Mouse (Mus musculus) ES-E14 (cell line): Measurements from ENCODE around the gene Morc4. TPM values are rescaled to one million over a fixed set of nuclear protein-coding genes. Genes with fewer than 3 reads are reported as not detected.

Experiments
- DNase-seq: peaks from one replicate; pipeline ENCODE4 v3.0.0-alpha.2; 2013; ENCODE audit warnings: low read depth, low spot score
- H3K27ac ChIP-seq: 2 replicates; pipeline ENCODE4 v1.5.1; 2012; ENCODE audit warnings: low read depth, mild to moderate bottlenecking, low read length, moderate library complexity, mixed read lengths; ENCODE audit not compliant: poor library complexity, insufficient read depth, severe bottlenecking
- H3K36me3 ChIP-seq: 2 replicates; pipeline ENCODE4 v1.6.1; 2012; ENCODE audit warnings: mild to moderate bottlenecking, low read length, moderate library complexity, mixed read lengths; ENCODE audit not compliant: control insufficient read depth, poor library complexity, insufficient read depth, severe bottlenecking
- H3K4me1 ChIP-seq, 2 experiments: fragments of 150-350 bp in 1 of 2; sonication (generic) in 1 of 2; 2 replicates each; pipeline ENCODE4 v1.6.1; 2012; ENCODE audit warnings: low read length in 2 of 2, mild to moderate bottlenecking in 1 of 2, mixed read lengths in 1 of 2; ENCODE audit not compliant: control insufficient read depth in 2 of 2, insufficient read depth in 2 of 2, poor library complexity in 1 of 2
- H3K4me3 ChIP-seq, 2 experiments: fragments of 150-350 bp in 1 of 2; sonication (generic) in 1 of 2; 2 replicates each; pipeline ENCODE4 v1.5.1; 2012; ENCODE audit warnings: low read length in 2 of 2, low read depth in 1 of 2, mild to moderate bottlenecking in 1 of 2, mixed read lengths in 1 of 2; ENCODE audit not compliant: insufficient read depth in 1 of 2, poor library complexity in 1 of 2, severe bottlenecking in 1 of 2
- H3K9ac ChIP-seq: 2 replicates; pipeline ENCODE4 v1.6.1; 2012; ENCODE audit warnings: low read depth, mild to moderate bottlenecking, low read length, mixed read lengths; ENCODE audit not compliant: poor library complexity, insufficient read depth, severe bottlenecking
- H3K9me3 ChIP-seq: fragments of 150-350 bp; sonication (generic); 2 replicates; pipeline ENCODE4 v1.6.1; 2012; ENCODE audit warnings: low read depth, mild to moderate bottlenecking, low read length; ENCODE audit not compliant: control insufficient read depth, insufficient read depth
- CHD2 ChIP-seq: IDR thresholded peaks from 2 replicates; pipeline ENCODE4 v1.6.1; 2014; ENCODE audit warnings: mild to moderate bottlenecking, low read depth, low read length, inconsistent platforms
- HCFC1 ChIP-seq: IDR thresholded peaks from 2 replicates; pipeline ENCODE4 v1.6.1; 2012; ENCODE audit warnings: low read length, inconsistent platforms, borderline replicate concordance; ENCODE audit not compliant: insufficient read depth
- MAFK ChIP-seq: IDR thresholded peaks from 2 replicates; pipeline ENCODE4 v1.6.1; 2014; ENCODE audit warnings: mild to moderate bottlenecking, low read depth, low read length, inconsistent platforms; ENCODE audit not compliant: insufficient read depth
- ZC3H11A ChIP-seq: IDR thresholded peaks from 2 replicates; pipeline ENCODE4 v1.6.1; 2012; ENCODE audit warnings: low read depth, mild to moderate bottlenecking, inconsistent platforms, low read length, borderline replicate concordance
- ZNF384 ChIP-seq: IDR thresholded peaks from 2 replicates; pipeline ENCODE4 v1.6.1; 2012; ENCODE audit warnings: low read depth, low read length, inconsistent platforms
- in situ Hi-C, 2 experiments: fragments of 600-800 bp; cut with MboI; formaldehyde crosslinking; loops; one replicate each; pipeline ENCODE4 v1.15.1; 2025; ENCODE audit warnings: low sequenced_read_pairs in 2 of 2, inconsistent platforms in 1 of 2; ENCODE audit not compliant: unreplicated experiment in 2 of 2
- total RNA-seq: library from RNA; depleted of rRNA; stranded (reverse); fragments of 300-350 nt; gene quantifications from 2 replicates; pipeline ENCODE4 v1.2.3, GENCODE M21; 2012

Gene Morc4
- total RNA-seq, 1 experiment, result 8.0 TPM

GRCm38 (mm10) chrX:139825402-139825801 lies 46.1 kb downstream of the Morc4 start:
- in situ Hi-C loops, result no loop called here
- TF ChIP-seq ZNF384 (no peak), ZC3H11A (no peak), CHD2 (no peak), HCFC1 (no peak), MAFK (no peak)
- Histone ChIP-seq H3K9ac (no peak overlapping the region), H3K4me1 (no peaks in the 10 kb centered on the region), H3K9me3 (no peaks in the 10 kb centered on the region), H3K27ac (no peak overlapping the region), H3K4me3 (no peak overlapping the region), H3K36me3 (no peaks in the 10 kb centered on the region)
- DNase-seq, result no peak

GRCm38 (mm10) chrX:139815201-139815600 lies 56.3 kb downstream of the Morc4 start:
- no peak for DNase-seq
- H3K36me3 ChIP-seq, result no peaks in the 10 kb centered on the region
- H3K9me3 ChIP-seq, result no peaks in the 10 kb centered on the region
- no peak overlapping the region for H3K4me3 ChIP-seq
- no peak overlapping the region for H3K27ac ChIP-seq
- H3K9ac ChIP-seq, result no peak overlapping the region
- TF ChIP-seq CHD2, result no peak
- no peak for TF ChIP-seq ZC3H11A
- no peak for TF ChIP-seq ZNF384
- no peak for TF ChIP-seq HCFC1
- no peak for TF ChIP-seq MAFK
- peaks cover 0 to 2% of the 10 kb centered on the region in 2 experiments; a peak in 1 of 4 replicates for H3K4me1 ChIP-seq
- in situ Hi-C loops, result no loop called here

- in situ Hi-C loops, result no loop called here
- DNase-seq, result no peak
These were observed 57.4 kb downstream of the Morc4 start for GRCm38 (mm10) chrX:139814018-139814635.

GRCm38 (mm10) chrX:139813299-139814002 lies 58.0 kb downstream of the Morc4 start:
- Histone ChIP-seq H3K9me3 (no peaks in the 10 kb centered on the region), H3K4me1 (peaks cover 0 to 4% of the 10 kb centered on the region in 2 experiments; a peak in 1 of 4 replicates), H3K4me3 (no peak overlapping the region), H3K9ac (no peak overlapping the region), H3K36me3 (no peaks in the 10 kb centered on the region), H3K27ac (no peak overlapping the region)
- TF ChIP-seq ZNF384, result no peak
- no peak for TF ChIP-seq MAFK
- TF ChIP-seq HCFC1, result no peak
- no peak for TF ChIP-seq CHD2
- TF ChIP-seq ZC3H11A, result no peak
- DNase-seq, result no peak
- in situ Hi-C loops, result no loop called here

More at GRCm38 (mm10) chrX:139814018-139814635, 57.4 kb downstream of the Morc4 start:
- no peak overlapping the region for H3K27ac ChIP-seq
- TF ChIP-seq CHD2 (no peak), HCFC1 (no peak), ZNF384 (no peak), MAFK (no peak), ZC3H11A (no peak)
- no peaks in the 10 kb centered on the region for H3K36me3 ChIP-seq
- H3K4me3 ChIP-seq, result no peak overlapping the region
- no peaks in the 10 kb centered on the region for H3K9me3 ChIP-seq
- peaks cover 0 to 2% of the 10 kb centered on the region in 2 experiments; a peak in 1 of 4 replicates for H3K4me1 ChIP-seq
- no peak overlapping the region for H3K9ac ChIP-seq
